Mouse (Mus musculus): ENCODE results near the gene Gucy2c.

The Gucy2c gene

DNA sequence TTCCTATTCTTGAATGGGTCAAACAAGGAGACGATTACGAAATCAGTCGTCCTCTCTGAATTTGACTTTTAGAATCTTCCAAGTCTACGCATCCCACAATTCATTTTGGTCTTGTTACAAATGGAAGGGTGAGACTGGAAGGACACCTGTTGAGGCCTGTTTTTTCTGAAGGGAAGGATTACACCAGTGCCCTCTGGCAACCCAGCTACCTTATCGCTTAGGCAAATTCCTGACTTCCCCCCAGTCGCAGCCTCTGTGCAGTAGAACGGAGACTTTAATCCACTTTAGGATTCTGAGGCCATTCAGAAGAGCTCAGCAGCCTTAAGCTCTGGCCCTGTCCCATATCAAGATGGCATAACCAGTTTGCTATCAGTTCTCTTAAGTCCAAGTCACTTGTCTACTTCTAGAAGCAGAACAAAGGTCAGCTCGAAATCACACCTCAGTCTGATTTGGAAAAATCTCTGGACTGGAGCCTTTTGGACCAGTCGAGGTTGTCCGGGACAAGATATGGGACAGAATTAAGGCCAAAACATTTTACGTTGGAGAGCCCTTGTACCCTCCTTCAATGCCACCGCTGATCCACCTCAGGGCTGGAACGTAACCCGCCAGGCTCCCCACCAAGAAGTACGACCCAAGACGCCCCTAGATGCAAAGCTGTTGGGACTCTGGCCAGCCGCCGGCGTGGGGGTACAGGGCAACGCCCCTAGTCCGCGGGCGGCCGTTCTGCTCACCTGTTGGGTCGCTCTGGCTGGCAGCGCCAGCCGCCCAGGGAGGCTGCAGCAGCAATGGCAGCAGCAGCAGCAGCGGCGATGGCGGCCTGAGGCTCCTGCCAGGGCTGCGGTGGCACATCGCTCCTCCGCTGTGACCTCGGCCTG lies 120.5 kb downstream of the Gucy2c start:
- no peak for DNase-seq

DNA sequence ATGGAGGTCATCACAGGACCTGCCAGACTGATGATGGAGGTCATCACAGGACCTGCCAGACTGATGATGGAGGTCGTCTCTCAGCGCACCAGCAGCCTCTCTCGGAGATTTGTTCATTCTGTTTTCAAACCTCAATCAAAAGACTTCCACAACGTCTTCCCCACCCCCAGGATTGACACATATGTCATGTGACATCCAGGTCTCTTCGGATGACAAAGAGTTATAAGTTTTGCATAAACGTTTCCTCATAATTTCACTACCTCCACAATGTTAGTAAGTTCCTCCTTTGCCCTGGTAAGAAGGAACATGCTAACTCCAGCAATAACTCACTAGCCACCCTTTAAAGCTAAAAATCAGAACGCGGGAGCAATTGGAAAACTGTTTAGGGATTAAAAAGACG lies 122.3 kb downstream of the Gucy2c start:
- no peak for DNase-seq

DNA sequence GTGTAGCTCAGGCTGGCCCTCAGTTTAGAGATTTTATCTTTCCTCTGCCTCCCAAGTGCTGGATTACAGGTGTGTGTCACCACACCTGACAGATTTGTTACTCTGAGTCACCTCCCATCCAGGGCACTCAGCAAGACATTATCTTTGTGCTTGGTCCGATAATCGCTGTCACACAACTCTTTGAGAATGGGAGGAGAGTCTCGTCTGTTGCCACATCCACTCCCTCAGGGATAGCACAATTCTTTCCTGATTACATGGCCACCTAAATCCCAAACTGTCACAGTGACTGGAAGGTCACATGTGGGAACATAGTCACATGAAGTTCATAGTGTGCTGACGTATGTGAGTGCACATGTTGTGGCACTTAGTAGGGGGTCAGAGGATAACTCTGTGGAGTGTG lies 123.3 kb downstream of the Gucy2c start:
- no peak for DNase-seq

- no peak for DNase-seq
These were observed 125.8 kb downstream of the Gucy2c start for GRCm38 (mm10) chr6:136655786-136656185.

DNA sequence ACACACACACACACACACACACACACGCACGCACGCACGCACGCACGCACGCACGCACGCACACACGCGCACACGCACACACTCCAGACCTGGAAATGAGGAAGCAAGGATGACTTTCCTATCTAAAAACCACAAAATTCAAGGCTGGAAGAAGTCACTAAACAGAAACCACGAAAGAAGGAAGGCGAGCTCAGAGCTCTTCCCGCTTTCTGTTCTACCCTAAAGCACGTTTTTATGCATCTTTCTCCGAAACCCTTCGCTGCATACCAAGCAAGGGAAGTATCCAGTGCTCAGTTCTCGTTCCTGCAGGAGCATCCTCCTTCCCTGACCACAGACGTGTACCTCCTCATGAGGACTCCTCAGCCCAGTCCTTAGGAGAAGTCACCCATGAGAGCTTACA lies 127.1 kb downstream of the Gucy2c start:
- no peak for DNase-seq

- DNase-seq, result no peak
These were observed 128.2 kb downstream of the Gucy2c start for GRCm38 (mm10) chr6:136653331-136653730.

GRCm38 (mm10) chr6:136650664-136651063 lies 130.9 kb downstream of the Gucy2c start:
- no peak for DNase-seq

GRCm38 (mm10) chr6:136647455-136647861 lies 134.1 kb downstream of the Gucy2c start:
- DNase-seq, result no peak

Measured in thymus, postnatal 25 days (tissue).